14 mouse cellular contexts compared by ENCODE assay signal in genomic region chr10:57322717-57323424, GRCm38 (mm10).
"Had no signal": no experiment of that assay in that cellular context is flagged by ENCODE, and none has a peak within 500 bp of the region (broad histone marks: within the 10 kb centered on the region; RNA-seq: fewer than 3 reads in every experiment).

No protein-coding gene starts in this region.

- H3K27me3 ChIP-seq: limb, embryonic 13.5 days; midbrain, embryonic 13.5 days; neural tube, embryonic 15.5 days; stomach, embryonic 15.5 days had no signal

- DNase-seq: kidney, adult 18-20 months; kidney, postnatal 10 days; kidney, postnatal 4 days; left cerebral cortex, postnatal 4 days; lung, adult 18-20 months; lung, postnatal 36 days; thymus, adult 2 months; thymus, postnatal 25 days had no signal

- H3K4me3 ChIP-seq: limb, embryonic 13.5 days; midbrain, embryonic 13.5 days; myocyte; neural tube, embryonic 15.5 days; stomach, embryonic 15.5 days had no signal

- H3K9me3 ChIP-seq: limb, embryonic 13.5 days; midbrain, embryonic 13.5 days; neural tube, embryonic 15.5 days; stomach, embryonic 15.5 days had no signal

- H3K9ac ChIP-seq: limb, embryonic 13.5 days; liver, embryonic 14.5 days; midbrain, embryonic 13.5 days; neural tube, embryonic 15.5 days; stomach, embryonic 15.5 days had no signal

- ATAC-seq: midbrain, embryonic 13.5 days had no signal

- H3K4me1 ChIP-seq: limb, embryonic 13.5 days; midbrain, embryonic 13.5 days; neural tube, embryonic 15.5 days; stomach, embryonic 15.5 days had no signal

- H3K27ac ChIP-seq: limb, embryonic 13.5 days; liver, embryonic 14.5 days; midbrain, embryonic 13.5 days; neural tube, embryonic 15.5 days; stomach, embryonic 15.5 days had no signal

- H3K36me3 ChIP-seq: limb, embryonic 13.5 days; midbrain, embryonic 13.5 days; neural tube, embryonic 15.5 days; stomach, embryonic 15.5 days had no signal

- H3K4me2 ChIP-seq: limb, embryonic 13.5 days; midbrain, embryonic 13.5 days; neural tube, embryonic 15.5 days; stomach, embryonic 15.5 days had no signal
